Mouse (Mus musculus) kidney, embryonic 15.5 days (tissue): ENCODE data around the gene Optn. TPM values are rescaled to one million over a fixed set of nuclear protein-coding genes. Genes with fewer than 3 reads are reported as not detected.
A peak's percentile ranks its signal among the peaks of the same experiment; 100 is the strongest.
"Not testable (repeated sequence)": the region's sequence is repeated elsewhere in the genome, so short reads cannot be mapped to it uniquely, and the experiment has no call there.

ENCODE experiments used
- ATAC-seq: fragments of 200-750 bp; cut with Nextera tagmentation; replicated peaks from 2 replicates; pipeline ENCODE4 v1.8.0; 2017; ENCODE audit warnings: moderate TSS enrichment; ENCODE audit not compliant: low FRiP score
- H3K27ac ChIP-seq: fragments of 300-500 bp; sonication (generic); 2 replicates; pipeline ENCODE4 v1.5.1; 2015; ENCODE audit warnings: mild to moderate bottlenecking, inconsistent platforms
- H3K27me3 ChIP-seq: fragments of 300-500 bp; sonication (generic); 2 replicates; pipeline ENCODE4 v1.6.1; 2015; ENCODE audit warnings: inconsistent platforms
- H3K36me3 ChIP-seq: fragments of 300-500 bp; sonication (generic); 2 replicates; pipeline ENCODE4 v1.6.1; 2015; ENCODE audit warnings: inconsistent platforms
- H3K4me1 ChIP-seq: fragments of 300-500 bp; sonication (generic); 2 replicates; pipeline ENCODE4 v1.6.1; 2015; ENCODE audit warnings: inconsistent platforms
- H3K4me2 ChIP-seq: fragments of 300-500 bp; sonication (generic); 2 replicates; pipeline ENCODE4 v1.6.1; 2015; ENCODE audit warnings: moderate library complexity, mild to moderate bottlenecking, inconsistent platforms
- H3K4me3 ChIP-seq: fragments of 300-500 bp; sonication (generic); replicated peaks from 2 replicates; pipeline ENCODE4 v1.5.1; 2015; ENCODE audit warnings: mild to moderate bottlenecking, inconsistent platforms
- H3K9ac ChIP-seq: fragments of 300-500 bp; sonication (generic); 2 replicates; pipeline ENCODE4 v1.6.1; 2015; ENCODE audit warnings: mild to moderate bottlenecking, inconsistent platforms
- H3K9me3 ChIP-seq: fragments of 300-500 bp; sonication (generic); replicated peaks from 2 replicates; pipeline ENCODE4 v1.6.1; 2016; ENCODE audit warnings: inconsistent platforms
- WGBS: fragments of 180-500 bp; shearing (Covaris S2); methylation state at CpG from one replicate; pipeline ENCODE4 v1.1.7; 2015; ENCODE audit warnings: mixed read lengths; 5-methylcytosine and 5-hydroxymethylcytosine counted together
- polyA plus RNA-seq: library from polyadenylated mRNA; unstranded; fragments of >200 nt; fragmentation: Nextera tagmentation; extraction: Ambion mirVana; gene quantifications from 2 replicates; pipeline ENCODE4 v1.2.1, GENCODE M21; 2015

The Optn gene
- polyA plus RNA-seq, 1 experiment from 2014 or later = 12.5 TPM

DNA sequence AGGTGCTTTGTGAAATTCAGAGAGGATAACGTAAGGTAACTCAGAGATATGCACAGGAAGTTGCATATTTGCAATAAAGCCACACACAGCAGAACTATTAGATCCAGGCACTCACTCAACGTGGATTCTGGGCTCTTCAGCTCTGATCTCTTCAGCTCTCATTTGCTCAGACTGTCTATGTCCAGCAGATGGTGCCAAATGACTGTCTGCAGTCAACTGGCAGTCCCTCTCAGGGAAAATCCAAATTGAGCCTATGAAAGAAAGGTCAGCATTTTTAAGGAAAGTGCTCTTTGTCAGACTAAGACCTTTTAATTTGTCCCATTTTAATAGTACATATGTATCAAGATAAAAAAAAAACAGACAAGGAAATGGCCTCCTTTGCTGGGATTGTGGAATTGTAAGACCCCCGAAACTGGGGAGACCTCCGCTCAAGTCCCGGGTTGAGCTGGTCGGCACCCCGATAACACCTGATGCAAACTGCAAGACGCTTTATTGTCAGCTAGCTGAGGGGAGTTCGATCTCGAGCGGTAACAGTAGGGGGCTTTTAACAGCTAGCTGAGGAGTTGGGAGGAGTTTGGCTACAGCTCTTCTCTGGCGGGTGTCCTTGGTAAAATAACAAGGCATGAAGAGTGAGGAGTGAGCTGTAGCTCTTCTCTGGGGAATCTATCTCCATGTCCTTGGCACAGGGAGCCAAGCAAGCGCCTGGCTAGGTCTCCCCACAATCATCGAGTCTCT, 16.4 kb upstream of the Optn start:
- H3K9ac ChIP-seq = no peak overlapping the region
- no peaks in the 10 kb centered on the region for H3K9me3 ChIP-seq
- H3K36me3 ChIP-seq = no peaks in the 10 kb centered on the region
- peak overlapping the region; percentile 33 for H3K4me3 ChIP-seq
- WGBS = 8% methylated on average over 14 of the region's 14 CpGs
- peak overlapping the region; percentile 60 for H3K4me2 ChIP-seq
- H3K27ac ChIP-seq = no peak overlapping the region
- H3K27me3 ChIP-seq = no peaks in the 10 kb centered on the region
- H3K4me1 ChIP-seq = no peaks in the 10 kb centered on the region
- ATAC-seq = no peak

GRCm38 (mm10) chr2:5077937-5078336, 14.1 kb upstream of the Optn start:
- no peak for ATAC-seq
- no peaks in the 10 kb centered on the region for H3K4me1 ChIP-seq
- H3K27ac ChIP-seq = no peak overlapping the region
- no peak overlapping the region for H3K9ac ChIP-seq
- no peak overlapping the region for H3K4me3 ChIP-seq
- H3K9me3 ChIP-seq = no peaks in the 10 kb centered on the region
- H3K36me3 ChIP-seq = no peaks in the 10 kb centered on the region
- H3K4me2 ChIP-seq = no peak overlapping the region
- WGBS = 76% methylated on average over 2 of the region's 2 CpGs
- no peaks in the 10 kb centered on the region for H3K27me3 ChIP-seq

DNA sequence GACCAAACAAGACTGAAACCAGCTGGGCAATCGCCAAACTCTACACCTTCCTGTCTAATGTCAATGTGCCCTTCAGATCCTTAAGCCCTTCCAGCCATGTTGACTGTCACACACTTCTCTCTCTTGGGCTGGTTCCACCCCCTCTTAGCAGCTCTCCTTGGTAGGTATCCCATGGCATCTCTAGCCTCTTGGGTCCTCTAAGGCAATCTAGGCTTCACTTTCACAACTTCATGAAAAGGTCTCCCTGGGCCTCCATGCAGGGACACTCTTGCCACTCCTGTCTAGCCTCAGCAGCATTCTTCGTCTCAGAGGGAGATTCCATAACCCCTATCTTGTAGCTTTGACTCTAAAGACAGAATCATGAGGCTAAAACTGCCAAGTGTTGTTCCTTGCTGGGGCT, 13.6 kb upstream of the Optn start:
- no peak for ATAC-seq
- no peaks in the 10 kb centered on the region for H3K9me3 ChIP-seq
- no peaks in the 10 kb centered on the region for H3K4me1 ChIP-seq
- no peaks in the 10 kb centered on the region for H3K27me3 ChIP-seq
- H3K36me3 ChIP-seq = no peaks in the 10 kb centered on the region
- no peak overlapping the region for H3K27ac ChIP-seq
- no peak overlapping the region for H3K4me2 ChIP-seq
- WGBS = 88% methylated on average over 2 of the region's 2 CpGs
- no peak overlapping the region for H3K9ac ChIP-seq
- no peak overlapping the region for H3K4me3 ChIP-seq

- ATAC-seq = no peak
- H3K9me3 ChIP-seq = no peaks in the 10 kb centered on the region
These were observed 12.0 kb upstream of the Optn start for GRCm38 (mm10) chr2:5075856-5076255.

DNA sequence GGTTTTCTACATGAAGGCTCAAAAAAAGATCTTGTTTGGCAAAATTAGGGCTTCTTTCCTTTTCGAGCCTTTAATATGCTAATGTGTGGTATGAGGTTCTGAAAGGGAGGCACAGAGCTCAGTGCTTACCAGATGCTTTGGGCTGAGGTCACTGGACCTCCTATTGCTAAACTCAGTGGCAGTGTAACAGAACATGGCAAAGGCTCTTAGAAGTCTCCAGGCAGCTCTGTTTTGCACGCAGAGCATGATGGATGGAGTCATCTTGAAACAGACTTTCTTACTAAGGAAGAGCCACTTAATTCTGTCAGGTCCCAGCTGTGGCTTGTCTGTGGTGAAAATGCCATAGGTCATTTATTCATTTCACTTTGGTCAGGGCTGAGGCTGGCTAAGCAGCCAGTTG, 11.6 kb upstream of the Optn start:
- H3K36me3 ChIP-seq = no peaks in the 10 kb centered on the region
- WGBS = 61% methylated on average over 2 of the region's 2 CpGs
- H3K4me1 ChIP-seq = no peaks in the 10 kb centered on the region
- no peak overlapping the region for H3K4me3 ChIP-seq
- no peaks in the 10 kb centered on the region for H3K9me3 ChIP-seq
- H3K9ac ChIP-seq = no peak overlapping the region
- H3K4me2 ChIP-seq = no peak overlapping the region
- no peak for ATAC-seq
- H3K27ac ChIP-seq = no peak overlapping the region
- H3K27me3 ChIP-seq = no peaks in the 10 kb centered on the region

More at GRCm38 (mm10) chr2:5075856-5076255, 12.0 kb upstream of the Optn start:
- no peaks in the 10 kb centered on the region for H3K36me3 ChIP-seq
- H3K4me2 ChIP-seq = no peak overlapping the region
- no peak overlapping the region for H3K27ac ChIP-seq
- H3K4me3 ChIP-seq = no peak overlapping the region
- no peak overlapping the region for H3K9ac ChIP-seq
- no peaks in the 10 kb centered on the region for H3K27me3 ChIP-seq
- no peaks in the 10 kb centered on the region for H3K4me1 ChIP-seq

GRCm38 (mm10) chr2:5073785-5074184, 9.9 kb upstream of the Optn start:
- Histone ChIP-seq H3K27me3 (no peaks in the 10 kb centered on the region), H3K4me2 (no peak overlapping the region), H3K9me3 (no peaks in the 10 kb centered on the region), H3K4me3 (no peak overlapping the region), H3K4me1 (no peaks in the 10 kb centered on the region), H3K27ac (no peak overlapping the region), H3K9ac (no peak overlapping the region), H3K36me3 (no peaks in the 10 kb centered on the region)
- 81% methylated on average over 3 of the region's 3 CpGs for WGBS
- ATAC-seq = no peak

- Histone ChIP-seq H3K27ac (no peak overlapping the region), H3K4me2 (no peak overlapping the region), H3K36me3 (no peaks in the 10 kb centered on the region), H3K9ac (no peak overlapping the region), H3K27me3 (no peaks in the 10 kb centered on the region), H3K9me3 (no peaks in the 10 kb centered on the region), H3K4me3 (no peak overlapping the region), H3K4me1 (peaks cover 11% of the 10 kb centered on the region)
- 65% methylated on average over 4 of the region's 4 CpGs for WGBS
- no peak for ATAC-seq
These were observed 4.1 kb upstream of the Optn start for GRCm38 (mm10) chr2:5067951-5068350.

DNA sequence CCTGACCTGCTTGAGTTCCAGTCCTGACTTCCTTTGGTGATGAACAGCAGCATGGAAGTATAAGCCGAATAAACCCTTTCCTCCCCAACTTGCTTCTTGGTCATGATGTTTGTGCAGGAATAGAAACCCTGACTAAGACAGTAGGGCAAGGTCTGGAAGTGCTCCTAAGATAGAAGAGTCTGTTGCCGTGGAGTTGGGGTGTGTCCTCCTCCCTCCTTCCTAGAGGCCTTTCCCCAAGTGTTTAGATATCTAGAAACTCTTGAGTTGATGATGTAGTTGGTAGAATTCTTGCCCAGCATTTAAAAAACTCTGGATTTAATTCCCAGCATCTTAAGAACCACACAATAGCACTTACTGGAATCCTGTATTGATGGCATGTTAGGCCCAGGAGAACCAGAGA, 3.4 kb upstream of the Optn start:
- not testable (repeated sequence) for ATAC-seq, H3K27me3 ChIP-seq, H3K36me3 ChIP-seq, H3K27ac ChIP-seq, H3K4me2 ChIP-seq, H3K9me3 ChIP-seq, H3K4me3 ChIP-seq, H3K9ac ChIP-seq
- H3K4me1 ChIP-seq = peaks cover 16% of the 10 kb centered on the region
- WGBS = 68% methylated on average over 2 of the region's 2 CpGs

GRCm38 (mm10) chr2:5064247-5064646, 396 bp upstream of the Optn start:
- Histone ChIP-seq H3K27me3 (peaks cover 7% of the 10 kb centered on the region; the same call in 1 of the 2 replicates), H3K27ac (no peak overlapping the region), H3K9me3 (no peaks in the 10 kb centered on the region), H3K4me3 (peak overlapping the region; percentile 67), H3K4me2 (peak overlapping the region; percentile 96), H3K36me3 (no peaks in the 10 kb centered on the region), H3K4me1 (peaks cover 16% of the 10 kb centered on the region), H3K9ac (no peak overlapping the region)
- peak; percentile 37 for ATAC-seq
- 33% methylated on average over 4 of the region's 4 CpGs for WGBS

DNA sequence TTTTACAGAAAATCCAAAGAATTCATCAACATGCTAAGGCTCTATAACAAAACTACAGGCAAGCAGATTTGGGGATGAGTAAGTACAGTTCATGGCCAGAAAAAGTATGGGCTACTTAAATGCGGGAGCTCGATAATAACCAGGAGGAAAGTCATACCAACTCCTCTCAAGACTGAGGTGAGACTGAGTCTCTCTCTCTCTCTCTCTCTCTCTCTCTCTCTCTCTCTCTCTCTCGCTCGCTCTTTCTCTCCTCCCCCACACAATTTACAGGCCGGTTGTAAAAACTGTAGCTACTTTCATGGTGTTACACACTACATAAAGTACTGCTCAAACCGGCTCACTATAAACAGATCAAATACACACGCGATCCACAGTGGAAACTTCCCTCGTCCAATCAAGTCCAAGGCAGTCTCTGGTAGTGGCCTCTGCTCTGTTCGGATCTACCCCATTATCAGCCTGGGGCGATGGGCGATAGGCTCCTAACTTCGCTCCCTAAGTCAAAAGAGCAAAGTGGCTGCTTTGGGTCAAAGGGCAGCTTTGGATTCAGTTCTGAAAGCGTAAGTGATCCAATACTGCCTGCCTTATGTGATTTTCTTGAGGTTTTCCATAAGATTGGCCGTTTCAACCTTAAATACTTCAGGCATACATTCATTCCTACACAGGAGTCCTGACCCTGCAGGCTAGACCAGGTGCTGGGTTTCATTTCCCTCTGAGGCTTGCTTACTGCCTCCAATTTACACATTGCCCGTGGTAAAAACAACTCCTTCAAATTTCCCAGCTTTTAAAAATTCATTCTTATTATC, 1.2 kb downstream of the Optn start:
- Histone ChIP-seq H3K27me3 (peaks cover 7% of the 10 kb centered on the region; the same call in 1 of the 2 replicates), H3K9me3 (no peaks in the 10 kb centered on the region), H3K27ac (no peak overlapping the region), H3K9ac (no peak overlapping the region; the same call in 1 of the 2 replicates), H3K36me3 (no peaks in the 10 kb centered on the region), H3K4me1 (peaks cover 16% of the 10 kb centered on the region), H3K4me2 (peak overlapping the region; percentile 96), H3K4me3 (peak overlapping the region; percentile 67)
- 34% methylated on average over 16 of the region's 16 CpGs for WGBS
- no peak for ATAC-seq

DNA sequence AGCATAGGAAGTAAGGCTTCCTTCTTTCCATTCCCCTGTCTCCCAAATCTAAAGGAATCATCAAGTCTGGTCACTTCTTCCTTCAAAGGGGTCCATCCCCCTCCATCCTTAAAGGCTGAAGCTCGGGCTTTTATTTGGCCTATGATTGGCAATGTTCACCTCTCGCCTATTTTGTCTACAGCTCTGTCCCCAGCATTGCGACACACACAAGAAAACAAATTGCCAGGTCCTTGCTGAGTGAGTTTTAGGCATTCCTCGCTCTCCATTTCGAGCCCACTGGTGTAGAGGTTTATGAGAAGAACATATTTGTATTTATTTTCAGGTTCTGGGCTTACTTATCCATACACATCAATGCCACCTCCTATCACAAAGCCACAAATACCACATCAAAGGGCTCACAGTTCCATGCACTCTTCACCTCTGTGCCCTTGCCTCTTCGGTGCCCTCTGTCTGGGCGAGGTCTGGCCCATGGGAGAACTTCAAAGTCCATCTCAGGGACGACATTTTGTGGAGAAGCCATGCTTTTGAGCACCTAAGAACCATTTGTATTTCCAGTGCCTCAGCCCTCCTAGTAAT, 2.6 kb downstream of the Optn start:
- Histone ChIP-seq H3K4me2 (no peak overlapping the region), H3K36me3 (no peaks in the 10 kb centered on the region), H3K27ac (no peak overlapping the region), H3K27me3 (peaks cover 7% of the 10 kb centered on the region; the same call in 1 of the 2 replicates), H3K4me1 (peaks cover 16% of the 10 kb centered on the region), H3K9me3 (no peaks in the 10 kb centered on the region), H3K4me3 (no peak overlapping the region), H3K9ac (no peak overlapping the region)
- ATAC-seq = no peak
- WGBS = 80% methylated on average over 8 of the region's 8 CpGs

GRCm38 (mm10) chr2:5059997-5060396, 3.9 kb downstream of the Optn start:
- peaks cover 16% of the 10 kb centered on the region for H3K4me1 ChIP-seq
- no peak overlapping the region for H3K4me2 ChIP-seq
- H3K27ac ChIP-seq = no peak overlapping the region
- peaks cover 7% of the 10 kb centered on the region; the same call in 1 of the 2 replicates for H3K27me3 ChIP-seq
- no peak overlapping the region for H3K9ac ChIP-seq
- H3K9me3 ChIP-seq = no peaks in the 10 kb centered on the region
- WGBS = 84% methylated on average over 4 of the region's 4 CpGs
- H3K4me3 ChIP-seq = no peak overlapping the region
- H3K36me3 ChIP-seq = no peaks in the 10 kb centered on the region
- no peak for ATAC-seq
